Mouse (Mus musculus) heart, adult 18-20 months (tissue): ENCODE data around the gene H2-DMa. TPM values are rescaled to one million over a fixed set of nuclear protein-coding genes. Genes with fewer than 3 reads are reported as not detected.
A peak's percentile ranks its signal among the peaks of the same experiment; 100 is the strongest.
"Not testable (repeated sequence)": the region's sequence is repeated elsewhere in the genome, so short reads cannot be mapped to it uniquely, and the experiment has no call there.

ENCODE experiments used
- DNase-seq, 2 experiments: peaks; one replicate each; pipeline ENCODE4 v3.0.0; 2021 to 2022; ENCODE audit warnings: mixed read lengths in 1 of 2
- total RNA-seq, 2 experiments: library from RNA; stranded (reverse); gene quantifications; 2 replicates each; pipeline ENCODE4 v1.2.3; 2021

The H2-DMa gene
- total RNA-seq, 2 experiments from 2014 or later = 5.9 to 7.2 TPM

DNA sequence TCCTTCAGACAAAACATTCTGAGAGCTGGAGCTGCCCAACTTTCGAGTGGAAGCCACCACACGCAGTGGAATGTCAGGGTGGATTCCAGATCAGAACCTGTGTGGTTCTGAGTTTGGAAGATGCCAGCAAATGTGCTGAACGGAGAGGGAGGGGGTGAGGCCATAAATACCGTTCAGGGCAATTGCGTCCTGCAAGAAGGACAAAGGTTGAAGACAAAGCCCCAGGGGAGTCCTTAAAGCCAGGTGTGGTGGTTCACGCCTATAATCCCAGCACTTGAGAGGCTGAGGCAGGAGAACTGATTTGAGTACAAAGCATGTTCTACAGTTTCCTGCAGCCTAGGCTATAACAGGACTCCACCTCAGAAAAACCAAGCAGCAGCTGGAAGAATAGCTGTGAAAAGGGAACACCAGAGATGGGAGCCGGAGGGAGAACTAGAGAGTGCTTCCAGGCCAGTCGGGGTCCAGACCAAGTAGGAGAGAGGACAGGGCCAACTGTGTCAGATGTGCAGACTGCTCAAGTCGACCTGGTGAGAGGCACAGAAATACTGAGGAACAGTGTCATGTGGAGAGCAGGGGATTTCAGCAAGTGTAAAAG, 7.6 kb downstream of the H2-DMa start:
- no peak for DNase-seq

DNA sequence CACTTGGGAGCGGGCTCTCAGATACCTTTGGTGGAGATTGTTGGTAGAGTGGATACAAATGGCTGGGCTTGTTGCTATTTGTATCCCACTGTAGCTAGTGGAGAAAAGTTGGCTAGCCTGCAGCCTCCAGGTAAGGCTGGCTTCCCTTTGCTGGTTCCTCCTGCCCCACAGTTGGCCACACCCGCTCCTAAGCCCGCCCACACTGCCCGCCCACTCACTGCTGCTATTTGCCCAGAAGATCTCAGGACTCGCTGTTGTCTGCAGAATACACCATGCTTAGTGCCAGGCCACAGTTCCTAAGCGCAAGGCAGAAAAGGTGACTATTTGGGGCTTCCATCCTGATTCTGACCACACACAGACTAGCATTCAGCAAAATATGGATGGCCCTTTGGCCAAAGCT, 8.1 kb downstream of the H2-DMa start:
- peak; percentile 62 for DNase-seq

DNA sequence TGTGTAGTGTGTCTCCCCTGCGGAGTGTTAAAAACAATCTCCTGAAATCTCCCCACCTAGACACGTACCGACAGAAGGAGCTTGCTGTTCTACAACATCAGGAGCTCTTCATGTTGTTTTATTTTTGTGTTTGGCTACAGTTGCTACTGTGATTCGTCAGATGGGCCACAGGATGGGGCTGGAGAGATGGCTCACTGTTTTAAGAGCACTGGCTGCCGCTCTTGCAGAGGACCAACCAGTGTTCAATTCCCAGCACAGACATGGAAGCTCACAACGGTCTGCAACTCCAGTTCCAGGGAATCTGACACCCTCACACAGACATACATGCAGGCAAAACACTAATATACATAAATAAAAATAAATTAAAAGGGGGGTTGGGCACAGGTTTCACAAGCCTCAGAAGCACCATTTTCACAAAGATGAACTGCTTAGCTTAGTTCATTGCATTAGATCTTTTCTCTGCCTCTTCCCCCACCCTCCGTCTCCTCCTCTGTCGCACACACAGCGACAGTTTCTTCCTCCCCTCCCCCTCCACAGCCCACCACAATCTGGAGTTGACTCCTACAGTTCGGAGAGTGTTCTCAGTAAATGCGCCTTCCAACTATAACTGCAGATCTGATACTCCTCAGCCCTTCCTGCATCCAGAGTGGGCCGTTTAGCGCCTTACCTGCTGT, 9.1 kb downstream of the H2-DMa start:
- no peak for DNase-seq

DNA sequence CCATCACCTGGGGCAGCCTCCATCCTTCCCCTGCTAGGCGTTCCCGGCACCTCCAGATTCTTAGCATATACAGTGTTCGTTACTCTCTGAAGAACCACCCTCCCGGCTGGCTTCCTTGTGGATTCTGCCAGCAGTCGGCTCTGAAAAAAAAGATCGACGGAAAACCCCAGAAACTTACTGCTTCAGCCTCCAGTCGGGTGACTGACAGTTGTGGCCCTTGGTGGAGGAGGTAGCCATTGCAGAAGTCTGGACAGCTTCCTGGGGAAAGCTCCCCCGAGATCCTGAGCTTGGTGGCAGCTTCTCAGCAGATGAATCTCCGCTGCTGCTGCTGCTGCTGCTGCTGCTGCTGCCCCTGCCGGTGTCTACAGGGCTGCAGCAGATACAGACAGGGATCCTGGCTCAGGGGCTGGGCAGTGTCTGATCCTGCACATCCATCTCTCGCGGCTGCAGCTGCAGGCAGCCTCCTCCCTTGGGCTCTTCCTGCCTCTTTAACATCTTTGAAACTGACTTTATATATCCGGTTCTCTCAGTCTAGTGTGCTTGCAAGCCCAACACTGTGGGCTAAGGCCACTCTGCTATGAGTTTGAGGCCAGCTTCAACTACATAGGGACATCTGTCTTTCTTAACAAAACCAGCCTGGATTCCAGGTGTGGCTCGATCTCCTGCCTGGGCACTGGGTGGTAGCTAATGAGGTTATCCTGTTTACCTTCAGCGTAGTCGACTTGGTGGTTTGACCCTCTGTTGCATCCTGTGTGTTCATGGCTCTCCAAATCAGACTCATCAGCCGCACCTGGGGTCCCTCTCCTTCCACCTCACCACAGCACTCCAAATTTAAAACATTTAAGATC, 9.8 kb downstream of the H2-DMa start:
- no peak for DNase-seq

DNA sequence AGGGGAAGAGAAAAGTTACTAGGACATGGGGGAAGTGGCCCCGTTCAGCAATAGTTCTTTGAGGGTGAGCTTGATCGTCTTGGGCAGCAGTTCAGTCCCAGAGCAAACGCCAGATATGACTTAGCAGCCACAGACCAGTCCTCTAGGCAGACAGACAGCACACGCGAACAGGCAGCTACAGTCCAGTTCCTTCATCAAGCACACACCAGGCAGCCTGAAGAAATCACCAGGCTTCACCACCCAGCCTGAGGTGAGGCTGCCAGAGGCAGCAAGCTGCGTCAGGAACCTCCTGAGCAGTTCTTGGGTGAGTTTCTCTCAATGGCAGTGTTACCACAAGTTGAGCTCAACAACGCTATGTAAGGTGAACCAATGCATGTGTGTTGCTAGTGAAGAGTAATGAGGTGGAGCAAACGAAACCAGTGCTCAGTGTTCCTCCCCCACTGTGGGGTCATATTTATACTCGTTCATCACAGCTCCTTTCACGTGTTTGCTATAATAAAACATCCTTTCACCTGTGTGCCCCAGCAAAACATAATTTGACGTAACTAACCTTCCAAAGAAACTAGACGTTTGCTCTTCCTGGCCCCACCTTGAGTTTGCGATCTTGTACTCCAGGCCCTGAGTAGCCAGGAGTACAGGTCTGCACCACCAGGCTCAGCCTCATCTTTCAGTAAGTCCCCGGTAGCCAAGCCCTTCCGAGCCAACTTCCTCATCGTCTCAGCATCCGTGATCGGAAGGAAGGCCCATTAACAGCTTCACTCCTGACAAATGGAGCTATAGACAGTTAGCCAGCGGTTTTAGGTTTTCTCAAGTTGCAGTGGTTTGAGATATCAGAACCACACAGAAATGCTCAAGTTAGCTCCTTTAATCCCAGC, 11.0 kb downstream of the H2-DMa start:
- DNase-seq = no peak

DNA sequence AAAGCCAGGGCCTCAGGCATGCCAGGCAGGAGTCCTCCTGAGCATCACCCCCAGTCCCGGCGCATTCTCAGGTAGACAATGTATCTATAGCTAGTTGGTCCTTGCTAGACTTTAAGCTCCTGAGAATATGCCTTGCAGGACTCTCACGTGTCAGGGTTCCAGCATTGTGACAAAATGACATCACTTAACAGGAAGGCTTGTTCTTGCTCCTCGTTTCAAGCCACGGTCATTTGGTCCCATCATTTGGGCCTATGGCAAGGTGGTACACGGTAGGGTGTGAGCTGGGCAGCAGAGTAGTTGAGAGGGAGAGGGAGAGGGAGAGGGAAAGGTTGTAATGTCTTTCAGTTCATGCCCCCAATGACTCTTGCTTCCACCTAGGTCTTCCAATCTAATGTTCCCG, 12.6 kb downstream of the H2-DMa start:
- no peak for DNase-seq

DNA sequence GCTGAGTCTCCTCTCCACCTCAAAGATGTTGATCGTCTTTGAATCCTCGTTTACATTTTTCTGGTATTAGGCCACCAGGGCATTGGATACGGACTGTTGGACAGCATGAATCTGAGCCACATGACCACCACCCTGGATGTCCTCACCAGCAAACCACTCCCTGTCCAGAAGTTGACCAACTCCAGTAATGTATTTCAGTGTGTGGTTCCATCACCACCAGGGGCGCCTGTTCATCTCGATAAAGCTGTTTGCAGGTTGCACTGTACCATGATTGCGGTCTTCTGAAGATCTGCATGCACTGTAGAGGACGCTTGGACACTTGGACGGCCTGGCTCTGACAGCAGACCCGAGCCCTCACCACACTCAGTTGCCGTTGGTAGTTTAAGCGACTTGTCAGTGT, 13.9 kb downstream of the H2-DMa start:
- DNase-seq = peak in 1 of 2 experiments; percentile 11

DNA sequence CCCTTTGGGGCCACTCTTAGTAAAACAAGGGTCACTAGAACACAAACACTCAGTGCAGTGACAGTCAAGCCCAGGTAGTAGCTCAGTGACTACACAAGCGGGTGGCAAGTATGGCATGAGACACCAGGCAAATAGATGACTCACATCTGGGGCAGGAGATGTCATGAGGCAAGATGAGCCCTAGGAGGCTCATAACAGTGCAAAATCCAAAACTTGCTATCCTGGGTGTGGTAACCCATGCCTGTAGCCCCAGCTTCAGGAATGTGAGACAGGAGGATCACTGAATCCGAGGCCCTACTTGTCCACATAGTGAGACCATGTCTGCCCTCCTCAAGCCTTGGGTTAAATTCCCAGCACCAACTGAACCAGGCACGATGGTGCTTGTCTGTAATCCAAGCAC, 15.1 kb downstream of the H2-DMa start:
- DNase-seq = no peak

DNA sequence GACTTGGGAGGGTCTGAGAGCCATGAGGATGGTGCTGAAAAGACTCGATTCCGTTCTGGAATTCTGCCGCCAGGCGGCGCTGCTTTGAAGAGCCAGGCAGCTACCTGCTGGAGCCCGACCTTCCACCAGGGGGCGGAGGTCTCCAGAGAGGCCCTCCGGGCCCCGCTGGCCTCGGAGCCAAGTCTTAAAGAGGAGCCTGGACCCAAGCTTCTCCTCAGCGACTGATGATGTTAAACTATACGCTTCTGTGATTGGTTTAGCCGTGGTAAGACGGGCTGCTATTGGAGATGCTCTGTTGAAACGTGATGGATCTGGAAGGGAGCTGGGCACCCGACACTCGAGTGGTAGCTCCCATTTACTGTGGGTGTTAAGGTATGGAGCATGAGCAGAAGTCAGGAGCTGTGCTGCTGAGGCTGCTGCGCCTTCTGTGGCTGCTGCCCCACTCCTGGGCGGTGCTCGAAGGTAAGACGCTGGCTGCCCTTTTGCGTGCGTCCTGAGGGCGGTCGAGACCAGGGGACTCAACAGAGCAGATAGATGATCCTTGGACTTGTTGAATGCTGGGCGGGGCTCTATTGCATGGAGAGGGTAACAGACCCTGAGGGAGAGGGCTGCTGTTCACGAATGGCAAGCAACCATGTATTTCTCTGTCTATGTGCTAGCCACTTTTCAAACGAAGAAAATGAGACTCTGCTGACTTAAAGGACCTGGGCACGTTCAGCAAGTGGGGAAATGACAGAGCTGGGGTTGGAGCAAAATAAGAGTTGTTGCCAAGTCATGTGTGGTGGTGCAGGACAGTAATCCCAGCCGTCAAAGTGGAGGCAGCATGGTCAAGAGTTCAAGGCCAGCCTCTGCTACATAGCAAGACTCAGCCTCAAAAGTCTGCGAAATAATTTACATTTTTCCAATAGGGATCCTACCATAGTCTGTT, 16.2 kb downstream of the H2-DMa start:
- DNase-seq = peak; percentile 99

DNA sequence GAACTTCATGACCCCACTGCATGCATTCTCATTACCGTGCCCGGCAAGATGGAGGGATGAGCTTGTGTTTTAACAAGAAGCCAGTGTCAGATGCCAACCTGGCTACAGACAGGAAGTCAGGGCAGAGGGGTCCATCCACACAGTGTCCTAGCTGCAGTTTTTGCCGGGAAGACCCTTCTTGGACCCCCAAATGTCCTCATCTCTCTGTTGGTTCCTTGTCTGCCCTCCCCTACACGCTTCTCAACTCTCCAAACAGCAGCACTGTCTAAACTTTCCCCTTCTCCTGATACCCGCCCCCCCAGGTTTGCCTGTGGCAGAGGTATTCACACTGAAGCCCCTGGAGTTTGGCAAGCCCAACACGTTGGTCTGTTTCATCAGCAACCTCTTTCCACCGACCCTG, 18.3 kb downstream of the H2-DMa start:
- no peak for DNase-seq

DNA sequence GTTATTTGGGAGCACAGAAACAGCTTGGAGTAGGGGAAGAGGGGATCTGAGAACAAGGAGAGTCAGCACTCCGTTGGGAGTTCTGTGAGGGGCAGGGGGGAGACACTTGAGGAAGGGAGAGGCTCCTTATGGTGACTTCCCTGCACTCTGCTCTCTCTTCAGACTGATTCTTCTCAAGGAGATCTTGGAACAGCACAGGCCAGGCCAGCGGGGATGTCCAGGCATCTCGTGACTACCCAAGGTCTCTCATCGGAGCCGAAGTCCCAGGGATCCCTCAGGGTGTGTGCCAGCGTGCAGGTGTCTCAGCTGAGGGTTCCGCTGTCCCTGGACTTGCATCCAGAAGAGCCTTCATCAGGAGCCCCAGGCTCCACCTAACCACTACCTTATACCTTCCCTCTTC, 19.3 kb downstream of the H2-DMa start:
- DNase-seq = no peak

DNA sequence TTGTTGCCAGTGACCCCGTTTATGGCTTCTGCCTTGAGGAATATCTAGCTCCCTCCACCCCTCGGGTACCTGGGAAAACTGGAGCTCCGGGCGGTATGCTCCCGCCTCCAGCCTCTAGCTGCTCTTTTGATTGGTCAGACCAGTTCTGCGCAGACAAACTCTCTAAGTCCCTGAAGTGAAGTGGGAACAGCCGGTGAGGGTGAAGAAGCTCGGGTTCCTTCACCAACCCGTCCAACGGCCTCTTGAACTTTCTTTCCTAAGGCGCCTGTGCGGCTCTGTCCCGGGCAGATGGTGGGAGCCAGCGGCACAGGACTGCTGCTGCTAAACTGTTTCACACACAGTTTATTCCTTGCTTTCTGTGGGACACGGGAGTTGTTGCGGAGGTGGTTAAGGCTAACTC, 20.1 kb downstream of the H2-DMa start:
- DNase-seq = peak in 1 of 2 experiments; percentile 46

DNA sequence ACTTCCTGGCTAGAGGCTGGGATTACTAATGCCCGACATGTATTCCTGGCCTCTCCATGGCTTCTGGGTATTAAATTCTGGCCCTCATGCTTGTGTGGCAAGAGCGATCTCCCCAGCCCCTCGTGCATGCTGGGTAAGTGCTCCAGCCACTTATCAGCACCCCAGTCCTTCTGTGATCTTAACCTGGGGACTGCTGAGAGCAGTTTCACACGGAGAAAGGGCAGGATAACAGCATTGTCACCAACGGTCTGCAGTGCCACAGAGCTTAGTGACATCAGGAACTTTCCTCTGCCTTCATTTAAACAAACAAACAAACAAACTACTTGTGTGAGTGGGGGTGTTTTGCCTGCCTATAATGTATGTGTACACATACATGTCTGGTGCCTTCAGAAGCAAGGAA, 20.9 kb downstream of the H2-DMa start:
- no peak for DNase-seq

DNA sequence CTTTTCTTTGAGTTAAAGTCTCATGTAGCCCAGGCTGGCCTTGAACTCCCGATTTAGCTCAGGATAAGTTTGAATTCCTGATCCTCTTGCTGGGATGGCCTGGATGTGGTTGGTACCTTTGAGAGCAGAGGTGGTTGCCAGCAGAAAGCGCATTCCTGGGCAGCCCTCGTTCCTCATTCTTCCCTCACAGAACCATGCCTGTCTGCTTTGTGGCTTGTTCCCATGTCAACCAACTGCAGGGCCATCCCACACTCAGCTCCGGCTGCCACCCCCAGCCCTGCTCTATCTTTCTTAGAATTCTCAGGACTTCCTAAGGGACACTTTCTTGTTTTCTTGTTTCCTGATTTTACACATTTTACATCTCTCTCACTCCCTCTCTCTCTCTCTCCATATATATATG, 22.1 kb downstream of the H2-DMa start:
- no peak for DNase-seq

DNA sequence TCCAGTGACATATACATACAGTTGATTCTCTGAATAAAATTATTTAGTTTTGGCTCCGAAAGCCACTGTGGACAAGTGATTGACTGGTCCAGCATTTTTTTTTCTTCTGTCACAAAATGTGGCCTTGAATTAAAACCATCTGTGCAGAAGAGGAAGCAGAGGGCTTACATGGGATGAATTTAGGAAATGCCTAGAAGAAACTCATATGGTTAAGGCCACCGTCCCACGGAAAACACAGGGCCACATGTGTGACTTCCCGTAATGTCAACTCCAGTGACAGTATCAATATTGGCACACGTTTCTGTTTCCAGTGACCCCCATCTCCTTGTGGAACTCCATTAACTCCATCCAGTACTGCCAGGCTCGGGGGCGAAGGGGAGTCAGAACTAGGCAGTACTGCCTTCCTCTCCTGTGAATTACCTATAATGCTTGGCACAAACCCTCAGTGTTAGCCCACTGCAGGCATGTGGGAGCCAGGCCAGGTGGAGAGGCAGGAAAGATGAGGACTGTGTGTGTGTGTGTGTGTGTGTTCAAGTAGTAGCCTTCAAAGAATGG, 23.2 kb downstream of the H2-DMa start:
- no peak for DNase-seq

DNA sequence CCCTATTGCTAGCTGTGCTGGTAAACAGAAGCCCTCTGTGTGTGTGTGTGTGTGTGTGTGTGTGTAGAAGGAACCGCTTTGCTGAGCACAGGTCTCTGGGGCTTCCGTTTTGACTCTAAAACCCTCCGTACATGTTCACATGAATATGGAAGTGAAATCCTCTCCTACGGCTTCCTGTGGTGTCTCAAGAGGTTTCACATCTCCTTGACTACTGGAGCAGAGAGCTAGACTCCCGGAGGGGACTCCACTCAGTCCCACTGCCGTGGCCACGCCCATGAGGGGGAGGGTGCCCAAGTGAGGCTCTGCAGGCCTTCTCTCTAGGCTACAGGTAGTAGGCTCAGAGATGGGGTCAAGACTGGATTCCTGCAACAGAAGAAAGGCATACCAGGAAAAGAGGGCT, 23.7 kb downstream of the H2-DMa start, which contains the start of gene H2-DMb2:
Gene H2-DMb2, plus strand, starts transcription at position 275 of the 400 bp plus-strand sequence.
- DNase-seq = peak; percentile 65 to 84

DNA sequence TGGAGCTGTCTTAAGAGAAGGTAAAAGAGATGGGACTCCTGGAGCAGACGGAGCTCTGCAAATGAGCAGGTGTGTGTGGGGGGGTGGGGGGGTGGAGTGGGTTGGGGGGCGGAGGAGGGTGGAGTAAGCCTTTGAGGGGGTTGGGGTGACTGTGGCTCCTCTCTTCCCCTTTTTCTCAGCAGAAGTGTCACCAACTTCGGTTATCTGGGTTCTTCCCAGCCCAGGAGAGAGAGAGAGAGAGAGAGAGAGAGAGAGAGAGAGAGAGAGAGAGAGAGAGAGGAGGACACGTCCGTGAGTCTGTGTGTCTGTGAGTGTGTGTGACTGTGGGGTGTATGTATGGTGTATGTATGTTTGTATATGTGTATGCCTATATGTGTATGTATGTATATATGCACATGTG, 24.1 kb downstream of the H2-DMa start:
- no peak for DNase-seq

DNA sequence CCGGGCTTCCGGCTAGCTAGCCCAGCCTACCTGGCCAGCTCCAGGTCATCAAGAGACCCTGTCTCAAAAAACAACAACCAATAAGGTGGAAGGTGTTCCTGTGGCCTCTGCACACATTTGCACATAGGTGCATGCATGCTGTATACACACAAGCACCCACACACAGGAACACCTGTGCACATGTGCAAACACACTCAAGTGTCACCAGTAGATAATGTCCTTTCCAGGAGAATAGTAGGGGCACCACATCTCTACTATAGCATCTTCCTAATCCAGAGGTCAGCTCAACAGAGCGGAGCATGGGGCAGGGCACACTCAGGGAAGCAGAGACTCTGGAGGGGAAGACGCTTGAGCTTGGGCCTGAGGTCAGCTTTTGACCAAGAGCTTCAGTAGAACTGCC, 24.9 kb downstream of the H2-DMa start:
- DNase-seq = not testable (repeated sequence)

DNA sequence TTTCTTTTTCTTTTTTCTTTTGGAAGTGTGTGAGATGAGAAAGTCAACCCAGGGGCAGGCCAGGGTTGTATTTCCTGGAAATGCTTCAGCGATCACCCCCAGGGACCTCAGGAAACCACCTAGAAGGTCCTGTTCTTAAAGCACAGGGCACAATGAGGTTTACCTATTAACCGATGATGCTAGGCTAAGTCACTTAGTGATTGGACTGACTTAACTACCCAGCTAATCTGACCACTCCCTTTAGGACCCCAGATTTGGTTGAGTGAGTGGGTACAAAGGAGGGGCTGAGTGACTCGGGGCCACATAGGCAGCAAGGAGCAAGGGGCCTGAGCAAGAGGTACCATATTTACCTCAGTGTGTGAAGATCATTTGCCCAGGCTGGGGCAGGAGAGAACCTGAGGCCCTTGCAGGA, 25.6 kb downstream of the H2-DMa start:
- DNase-seq = no peak

DNA sequence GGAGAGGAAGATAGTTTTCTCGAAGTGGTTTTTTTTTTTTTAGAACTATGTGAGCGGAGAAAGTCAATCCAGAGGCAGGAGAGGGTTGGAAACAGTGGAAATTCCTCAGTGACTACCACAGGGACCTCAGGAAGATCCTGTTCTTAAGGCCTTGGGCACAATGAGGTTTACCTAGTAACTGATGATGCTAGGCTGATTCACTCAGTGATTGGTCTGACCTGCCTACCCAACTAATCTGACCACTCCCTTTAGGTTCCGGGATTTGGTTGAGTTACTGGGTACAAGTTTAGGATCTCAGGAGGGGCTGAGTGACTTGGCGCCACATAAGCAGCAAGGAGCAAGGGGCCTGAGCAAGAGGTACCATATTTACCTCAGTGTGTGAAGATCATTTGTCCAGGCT, 33.6 kb downstream of the H2-DMa start, which contains the start of gene H2-DMb1:
Gene H2-DMb1, plus strand, starts transcription at position 150 of the 400 bp plus-strand sequence.
- DNase-seq = peak; percentile 65 to 78

DNA sequence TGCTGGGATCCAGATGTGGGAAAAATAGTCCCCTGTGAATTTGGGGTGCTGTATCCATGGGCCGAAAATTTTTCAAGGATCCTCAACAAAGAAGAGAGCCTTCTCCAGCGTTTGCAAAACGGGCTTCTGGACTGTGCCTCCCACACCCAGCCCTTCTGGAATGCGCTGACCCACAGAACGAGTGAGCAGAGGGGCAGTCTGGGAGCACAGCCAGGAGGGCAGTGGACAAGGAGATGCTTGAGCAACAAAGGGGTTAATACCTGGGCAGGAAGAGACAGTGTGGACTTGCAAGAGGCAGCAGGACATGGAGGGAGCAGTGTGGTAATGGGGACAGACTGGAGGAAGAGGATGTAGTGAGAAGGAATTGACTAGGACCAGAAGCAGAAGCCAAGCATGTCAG, 36.2 kb downstream of the H2-DMa start:
- DNase-seq = no peak
